Mouse (Mus musculus) MEL (cell line): ENCODE results near the gene Acot7. TPM values are rescaled to one million over a fixed set of nuclear protein-coding genes. Genes with fewer than 3 reads are reported as not detected.
A peak's percentile ranks its signal among the peaks of the same experiment; 100 is the strongest.

Source experiments
- DNase-seq: peaks from one replicate; pipeline ENCODE4 v3.0.0; 2011; ENCODE audit warnings: low read depth, low spot score
- H3K27ac ChIP-seq: 2 replicates; pipeline ENCODE4 v1.5.1; 2012; ENCODE audit warnings: low read depth, mild to moderate bottlenecking, control low read depth, low read length, moderate library complexity; ENCODE audit not compliant: control insufficient read depth
- H3K27me3 ChIP-seq, 2 experiments: fragments of 150-350 bp in 1 of 2; sonication (generic) in 1 of 2; 2 replicates each; pipeline ENCODE4 v1.6.1; 2012; ENCODE audit warnings: low read length in 2 of 2, mild to moderate bottlenecking in 2 of 2, improper control_type of control experiment in 1 of 2, moderate library complexity in 1 of 2; ENCODE audit not compliant: insufficient read depth in 2 of 2, control insufficient read depth in 1 of 2
- H3K36me3 ChIP-seq, 2 experiments: 2 replicates each; pipeline ENCODE4 v1.6.1; 2012 to 2014; ENCODE audit warnings: low read length in 2 of 2, improper control_type of control experiment in 1 of 2, inconsistent platforms in 1 of 2, mild to moderate bottlenecking in 1 of 2; ENCODE audit not compliant: insufficient read depth in 2 of 2, control insufficient read depth in 1 of 2
- H3K4me1 ChIP-seq, 2 experiments: fragments of 150-350 bp in 1 of 2; sonication (generic) in 1 of 2; 2 replicates each; pipeline ENCODE4 v1.6.1; 2012; ENCODE audit warnings: low read length in 2 of 2, improper control_type of control experiment in 1 of 2, mild to moderate bottlenecking in 1 of 2; ENCODE audit not compliant: insufficient read depth in 2 of 2, control insufficient read depth in 1 of 2
- H3K4me3 ChIP-seq, 2 experiments: fragments of 150-350 bp in 1 of 2; sonication (generic) in 1 of 2; 2 replicates each; pipeline ENCODE4 v1.5.1; 2012; ENCODE audit warnings: low read depth in 2 of 2, low read length in 2 of 2, mild to moderate bottlenecking in 2 of 2, moderate library complexity in 2 of 2, control low read depth in 1 of 2, improper control_type of control experiment in 1 of 2; ENCODE audit not compliant: control insufficient read depth in 1 of 2, insufficient read depth in 1 of 2
- H3K79me2 ChIP-seq: 2 replicates; pipeline ENCODE4 v1.6.1; 2012; ENCODE audit warnings: mild to moderate bottlenecking, low read length, moderate library complexity; ENCODE audit not compliant: control insufficient read depth, poor library complexity, insufficient read depth
- H3K9ac ChIP-seq: 2 replicates; pipeline ENCODE4 v1.6.1; 2012; ENCODE audit warnings: low read depth, mild to moderate bottlenecking, control low read depth, low read length, moderate library complexity; ENCODE audit not compliant: control insufficient read depth, poor library complexity, severe bottlenecking
- H3K9me3 ChIP-seq: fragments of 150-350 bp; sonication (generic); replicated peaks from 2 replicates; pipeline ENCODE4 v1.6.1; 2012; ENCODE audit warnings: mild to moderate bottlenecking, low read length, improper control_type of control experiment, moderate library complexity; ENCODE audit not compliant: insufficient read depth
- BHLHE40 ChIP-seq: IDR thresholded peaks from 2 replicates; pipeline ENCODE4 v1.6.1; 2012; ENCODE audit warnings: low read depth, mild to moderate bottlenecking, inconsistent platforms, low read length, improper control_type of control experiment, borderline replicate concordance
- CHD1 ChIP-seq: IDR thresholded peaks from 2 replicates; pipeline ENCODE4 v1.6.1; 2012; ENCODE audit warnings: low read depth, mild to moderate bottlenecking, inconsistent platforms, low read length, improper control_type of control experiment
- CHD2 ChIP-seq: IDR thresholded peaks from 2 replicates; pipeline ENCODE4 v1.6.1; 2011; ENCODE audit warnings: low read length, improper control_type of control experiment
- CTCF ChIP-seq, 3 experiments: IDR thresholded peaks in 2 of 3; conservative IDR thresholded peaks in 1 of 3; 2 replicates each; pipeline ENCODE4 v1.5.1; 2011 to 2012; ENCODE audit warnings: low read length in 3 of 3, low read depth in 2 of 3, mild to moderate bottlenecking in 2 of 3, improper control_type of control experiment in 1 of 3, inconsistent platforms in 1 of 3, mixed read lengths in 1 of 3, moderate library complexity in 1 of 3; ENCODE audit not compliant: control insufficient read depth in 1 of 3, insufficient read depth in 1 of 3, poor library complexity in 1 of 3, severe bottlenecking in 1 of 3
- ELF1 ChIP-seq: IDR thresholded peaks from 2 replicates; pipeline ENCODE4 v1.6.1; 2014; ENCODE audit warnings: low read depth, mild to moderate bottlenecking, inconsistent platforms, low read length, improper control_type of control experiment, moderate library complexity
- EP300 ChIP-seq, 2 experiments: IDR thresholded peaks; 2 replicates each; pipeline ENCODE4 v1.6.1; 2011; ENCODE audit warnings: improper control_type of control experiment in 2 of 2, low read length in 2 of 2, low read depth in 1 of 2, mild to moderate bottlenecking in 1 of 2
- GATA1 ChIP-seq: IDR thresholded peaks from 2 replicates; pipeline ENCODE4 v1.6.1; 2011; ENCODE audit warnings: low read depth, low read length, improper control_type of control experiment
- HCFC1 ChIP-seq: IDR thresholded peaks from 2 replicates; pipeline ENCODE4 v1.6.1; 2012; ENCODE audit warnings: low read depth, mild to moderate bottlenecking, inconsistent platforms, low read length, improper control_type of control experiment, moderate library complexity
- JUND ChIP-seq: IDR thresholded peaks from 2 replicates; pipeline ENCODE4 v1.6.1; 2011; ENCODE audit warnings: low read depth, mild to moderate bottlenecking, improper control_type of control experiment, low read length
- KAT2A ChIP-seq: conservative IDR thresholded peaks from 2 replicates; pipeline ENCODE4 v1.6.1; 2012; ENCODE audit warnings: low read depth, low read length, improper control_type of control experiment, inconsistent platforms
- MAZ ChIP-seq: IDR thresholded peaks from 2 replicates; pipeline ENCODE4 v1.6.1; 2012; ENCODE audit warnings: low read depth, mild to moderate bottlenecking, inconsistent platforms, low read length, improper control_type of control experiment
- MEF2A ChIP-seq: IDR thresholded peaks from 2 replicates; pipeline ENCODE4 v1.6.1; 2014; ENCODE audit warnings: low read depth, mild to moderate bottlenecking, inconsistent platforms, low read length, improper control_type of control experiment; ENCODE audit not compliant: poor library complexity, insufficient replicate concordance, severe bottlenecking; ENCODE audit errors: extremely low read depth
- MXI1 ChIP-seq: IDR thresholded peaks from 2 replicates; pipeline ENCODE4 v1.6.1; 2011; ENCODE audit warnings: mild to moderate bottlenecking, low read depth, low read length, improper control_type of control experiment
- MYB ChIP-seq: IDR thresholded peaks from 2 replicates; pipeline ENCODE4 v1.6.1; 2011; ENCODE audit warnings: mild to moderate bottlenecking, low read depth, low read length, improper control_type of control experiment
- MYC ChIP-seq: IDR thresholded peaks from 2 replicates; pipeline ENCODE4 v1.6.1; 2011; ENCODE audit warnings: low read depth, mild to moderate bottlenecking, low read length, improper control_type of control experiment, moderate library complexity
- NELFE ChIP-seq: IDR thresholded peaks from 2 replicates; pipeline ENCODE4 v1.6.1; 2011; ENCODE audit warnings: low read depth, low read length, improper control_type of control experiment
- NRF1 ChIP-seq: IDR thresholded peaks from 2 replicates; pipeline ENCODE4 v1.6.1; 2014; ENCODE audit warnings: low read depth, mild to moderate bottlenecking, inconsistent platforms, low read length, improper control_type of control experiment, moderate library complexity; ENCODE audit not compliant: poor library complexity, insufficient read depth, severe bottlenecking
- POLR2A ChIP-seq, 2 experiments: IDR thresholded peaks; 2 replicates each; pipeline ENCODE4 v1.6.1; 2011 to 2012; ENCODE audit warnings: low read length in 2 of 2, mild to moderate bottlenecking in 2 of 2, control low read depth in 1 of 2, improper control_type of control experiment in 1 of 2, low read depth in 1 of 2, moderate library complexity in 1 of 2; ENCODE audit not compliant: control insufficient read depth in 1 of 2, insufficient read depth in 1 of 2, poor library complexity in 1 of 2
- POLR2AphosphoS5 ChIP-seq: IDR thresholded peaks from 2 replicates; pipeline ENCODE4 v1.6.1; 2012; ENCODE audit warnings: low read depth, borderline replicate concordance, mild to moderate bottlenecking, inconsistent platforms, low read length, moderate library complexity, mixed read lengths
- SIN3A ChIP-seq: IDR thresholded peaks from 2 replicates; pipeline ENCODE4 v1.6.1; 2012; ENCODE audit warnings: low read length, improper control_type of control experiment, inconsistent platforms
- SMC3 ChIP-seq: IDR thresholded peaks from 2 replicates; pipeline ENCODE4 v1.6.1; 2011; ENCODE audit warnings: low read depth, low read length, improper control_type of control experiment
- TAL1 ChIP-seq: IDR thresholded peaks from 2 replicates; pipeline ENCODE4 v1.6.1; 2012; ENCODE audit warnings: mild to moderate bottlenecking, inconsistent platforms, low read length, moderate library complexity, mixed read lengths
- TBP ChIP-seq: IDR thresholded peaks from 2 replicates; pipeline ENCODE4 v1.8.0; 2011; ENCODE audit warnings: low read depth, low read length, improper control_type of control experiment
- TCF12 ChIP-seq: IDR thresholded peaks from 2 replicates; pipeline ENCODE4 v1.6.1; 2014; ENCODE audit warnings: low read depth, mild to moderate bottlenecking, inconsistent platforms, low read length, improper control_type of control experiment, moderate library complexity
- UBTF ChIP-seq: IDR thresholded peaks from 2 replicates; pipeline ENCODE4 v1.6.1; 2012; ENCODE audit warnings: low read depth, mild to moderate bottlenecking, inconsistent platforms, low read length, improper control_type of control experiment, moderate library complexity, borderline replicate concordance; ENCODE audit not compliant: insufficient read depth
- USF1 ChIP-seq: IDR thresholded peaks from 2 replicates; pipeline ENCODE4 v1.6.1; 2014; ENCODE audit warnings: low read depth, mild to moderate bottlenecking, inconsistent platforms, low read length, improper control_type of control experiment, moderate library complexity
- ZKSCAN1 ChIP-seq: IDR thresholded peaks from 2 replicates; pipeline ENCODE4 v1.6.1; 2012; ENCODE audit warnings: low read depth, mild to moderate bottlenecking, inconsistent platforms, low read length, improper control_type of control experiment, moderate library complexity
- ZMIZ1 ChIP-seq: IDR thresholded peaks from 2 replicates; pipeline ENCODE4 v1.6.1; 2012; ENCODE audit warnings: low read depth, mild to moderate bottlenecking, inconsistent platforms, low read length, improper control_type of control experiment, moderate library complexity
- polyA plus RNA-seq, 2 experiments: library from polyadenylated mRNA; stranded (reverse) in 1 of 2; unstranded in 1 of 2; fragments of >175 nt in 1 of 2; fragments of >200 nt in 1 of 2; gene quantifications; 2 replicates each; pipeline versions ENCODE4 v1.2.1 to v1.2.4; 2012; ENCODE audit warnings: low replicate concordance in 2 of 2, low read depth in 1 of 2; ENCODE audit not compliant: insufficient read length in 2 of 2, insufficient read depth in 1 of 2, missing spikeins in 1 of 2
- total RNA-seq: library from RNA; depleted of rRNA; stranded (reverse); fragments of 300-350 nt; gene quantifications from 2 replicates; pipeline ENCODE4 v1.2.3, GENCODE M21; 2012

Acot7 gene
- total and polyA plus RNA-seq, 3 experiments: 92.7 to 127 TPM; not detected in 1

- peaks cover 20% of the 10 kb centered on the region for H3K79me2 ChIP-seq
- H3K27ac ChIP-seq: no peak overlapping the region
- H3K9me3 ChIP-seq: no peaks in the 10 kb centered on the region
- H3K27me3 ChIP-seq: no peaks in the 10 kb centered on the region
- no peak overlapping the region for H3K9ac ChIP-seq
- peak; percentile 28 to 44 (median 40); a peak in 4 of 6 replicates for TF ChIP-seq CTCF (IDR thresholded peaks at IDR 0.05 in 2 of 3, conservative IDR thresholded peaks at IDR 0.05 in 1 of 3; ENCODE audit: control insufficient read depth in 1 of 3, insufficient read depth in 1 of 3, low read depth in 2 of 3, low read length in 3 of 3, poor library complexity in 1 of 3, severe bottlenecking in 1 of 3)
- TF ChIP-seq NRF1: no peak
- TF ChIP-seq SMC3: peak; percentile 24; the same call in 1 of the 2 replicates
- H3K4me3 ChIP-seq: no peak overlapping the region
- peak; percentile 38 for DNase-seq
- peaks cover 4 to 14% of the 10 kb centered on the region in 2 experiments; a peak in 3 of 4 replicates for H3K4me1 ChIP-seq
- peaks cover 0 to 8% of the 10 kb centered on the region in 2 experiments; a peak in 1 of 4 replicates for H3K36me3 ChIP-seq
Observed at GRCm38 (mm10) chr4:152294188-152294929, 116.4 kb downstream of the Acot7 start.

GRCm38 (mm10) chr4:152295916-152296315, 118.0 kb downstream of the Acot7 start:
- H3K9me3 ChIP-seq: no peaks in the 10 kb centered on the region
- H3K4me1 ChIP-seq: peaks cover 4 to 14% of the 10 kb centered on the region in 2 experiments; a peak in 3 of 4 replicates
- peak overlapping the region; percentile 88 for H3K27ac ChIP-seq
- no peaks in the 10 kb centered on the region for H3K27me3 ChIP-seq
- H3K79me2 ChIP-seq: peaks cover 20% of the 10 kb centered on the region
- H3K9ac ChIP-seq: peak overlapping the region; percentile 51
- peaks cover 0 to 8% of the 10 kb centered on the region in 2 experiments; a peak in 1 of 4 replicates for H3K36me3 ChIP-seq
- DNase-seq: peak; percentile 96
- peak overlapping the region; percentile 63 to 72 for H3K4me3 ChIP-seq
- no peak for TF ChIP-seq USF1
- TF ChIP-seq KAT2A: peak; percentile 49
- TF ChIP-seq TAL1: peak; percentile 27; the same call in 1 of the 2 replicates
- TF ChIP-seq NELFE: peak; percentile 67
- peak; percentile 78 for TF ChIP-seq SIN3A
- TF ChIP-seq MXI1: no peak; the same call in 1 of the 2 replicates
- TF ChIP-seq TBP: peak; percentile 78
- TF ChIP-seq MEF2A: no peak
- peak; percentile 6 to 78; a peak in 2 of 4 replicates for TF ChIP-seq POLR2A (IDR thresholded peaks at IDR 0.05; ENCODE audit: control insufficient read depth in 1 of 2, insufficient read depth in 1 of 2, low read depth in 1 of 2, low read length in 2 of 2, poor library complexity in 1 of 2)
- TF ChIP-seq ZKSCAN1: no peak
- TF ChIP-seq EP300 (IDR thresholded peaks at IDR 0.05; ENCODE audit: low read depth in 1 of 2, low read length in 2 of 2): peak; percentile 44 to 56; a peak in 2 of 4 replicates
- peak; percentile 92 for TF ChIP-seq JUND
- peak; percentile 73 for TF ChIP-seq ELF1
- no peak for TF ChIP-seq CHD1
- TF ChIP-seq CHD2: no peak; the same call in 1 of the 2 replicates
- no peak for TF ChIP-seq UBTF
- TF ChIP-seq MAZ: peak; percentile 69
- peak; percentile 61; the same call in 1 of the 2 replicates for TF ChIP-seq MYC
- TF ChIP-seq POLR2AphosphoS5: no peak
- no peak for TF ChIP-seq NRF1
- TF ChIP-seq TCF12: peak; percentile 45; the same call in 1 of the 2 replicates
- TF ChIP-seq HCFC1: peak; percentile 81
- peak; percentile 43; the same call in 1 of the 2 replicates for TF ChIP-seq ZMIZ1
- TF ChIP-seq BHLHE40: peak; percentile 38; the same call in 1 of the 2 replicates
- TF ChIP-seq CTCF (IDR thresholded peaks at IDR 0.05 in 2 of 3, conservative IDR thresholded peaks at IDR 0.05 in 1 of 3; ENCODE audit: control insufficient read depth in 1 of 3, insufficient read depth in 1 of 3, low read depth in 2 of 3, low read length in 3 of 3, poor library complexity in 1 of 3, severe bottlenecking in 1 of 3): no peak
- TF ChIP-seq MYB: peak; percentile 27; the same call in 1 of the 2 replicates
- TF ChIP-seq GATA1: peak; percentile 80
